Mouse (Mus musculus): ENCODE results near the gene Hhatl.

DNA sequence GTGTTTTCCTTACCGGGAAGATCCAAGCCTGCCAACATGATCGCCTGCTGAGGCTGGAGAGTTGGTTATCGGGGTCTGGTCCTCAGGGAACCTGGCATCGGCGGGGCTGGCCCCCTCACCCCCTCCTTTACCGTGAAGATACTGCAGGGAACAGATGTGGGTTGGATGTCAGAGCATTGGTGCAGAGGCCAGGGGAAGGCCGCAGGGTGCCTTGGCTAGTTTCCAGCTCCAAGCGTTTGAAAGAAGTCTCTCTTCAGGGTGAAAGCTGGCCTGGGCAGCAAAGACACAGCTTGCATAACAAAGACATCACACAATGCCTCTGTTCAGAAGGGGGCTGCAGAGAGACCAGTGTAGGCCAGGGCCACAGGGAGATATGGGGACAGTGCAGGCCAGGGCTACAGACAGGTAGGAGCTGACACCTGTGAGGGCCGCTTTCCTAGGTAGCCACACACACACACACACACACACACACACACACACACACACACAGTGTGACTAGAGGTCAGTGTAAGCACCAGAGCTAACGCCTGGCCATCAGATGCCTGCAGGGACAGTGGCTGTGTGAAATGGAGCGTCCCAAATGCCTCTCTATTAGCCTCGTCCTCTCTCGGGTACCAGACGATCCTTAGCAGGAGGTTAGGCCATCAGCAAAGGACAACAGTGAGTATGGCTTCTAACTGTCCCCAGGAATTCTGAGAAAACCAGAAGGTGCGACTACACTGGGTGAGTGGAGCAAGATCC is 17.9 kb upstream of the Hhatl start:
- no peak for TF ChIP-seq CTCF (IDR thresholded peaks at IDR 0.05; ENCODE audit: low read depth)
- no peak for TF ChIP-seq EP300 (IDR thresholded peaks at IDR 0.05; ENCODE audit: low read depth)
